ENCODE assay signal across 8 mouse cellular contexts in the genomic region with DNA sequence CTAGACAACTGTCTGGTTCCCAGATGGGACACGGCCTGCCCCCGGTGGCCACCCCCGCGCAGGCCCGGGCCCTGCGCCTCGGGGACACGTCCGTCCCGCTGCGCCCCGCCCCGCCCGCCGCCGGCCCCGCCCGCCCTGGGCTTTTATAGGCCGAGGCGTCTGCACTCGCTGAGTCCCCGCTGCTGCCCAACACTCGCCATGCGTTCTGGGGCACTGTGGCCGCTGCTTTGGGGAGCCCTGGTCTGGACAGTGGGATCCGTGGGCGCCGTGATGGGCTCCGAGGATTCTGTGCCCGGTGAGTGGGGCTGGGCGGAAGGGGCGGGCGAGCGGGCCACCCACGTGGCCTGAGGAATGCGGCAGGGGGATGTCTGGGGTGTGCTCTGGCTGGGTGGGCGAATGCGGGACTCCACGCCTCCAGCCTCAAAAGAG. TPM values are rescaled to one million over a fixed set of nuclear protein-coding genes. Genes with fewer than 3 reads are reported as not detected.
DNase-seq lines count a peak whose midpoint lies in the region; ATAC-seq and TF ChIP-seq lines count a peak whose summit lies in the region.

A gene (plus strand): TSS at position 170 of the 429 bp plus-strand sequence.

- no peak within 1 kb of the TSS for H3K27ac ChIP-seq in forebrain, embryonic 11.5 days (ENCODE audit: low read depth, low read length)
- H3K27ac ChIP-seq in kidney, postnatal 0 days = peak within 1 kb of the TSS; percentile 75
- no peak within 1 kb of the TSS for H3K27ac ChIP-seq in midbrain, embryonic 12.5 days (replicated peaks)

- TF ChIP-seq CTCF in kidney, postnatal 0 days (IDR thresholded peaks at IDR 0.05; ENCODE audit: low read depth) = no peak

- DNase-seq in retina, postnatal 1 day = peak; percentile 46
- no peak for DNase-seq in retina, embryonic 14.5 days (ENCODE audit: low spot score)
- DNase-seq in forebrain, embryonic 11.5 days (ENCODE audit: low spot score) = peak; percentile 61
- peak; percentile 67 for DNase-seq in kidney, postnatal 0 days (ENCODE audit: low spot score)
- DNase-seq in left cerebral cortex, postnatal 10 days (ENCODE audit: extremely low spot score in 1 of 2, low spot score in 2 of 2) = no peak
- DNase-seq in left cerebral cortex, adult 8-10 months (ENCODE audit: low spot score in 2 of 2) = no peak

- intact Hi-C loops in left cerebral cortex, postnatal 10 days (cut with DNase I) = no loop called here

- peak within 1 kb of the TSS; percentile 50 for H3K9ac ChIP-seq in forebrain, embryonic 11.5 days (ENCODE audit: low read length)
- peak within 1 kb of the TSS; percentile 67 for H3K9ac ChIP-seq in kidney, postnatal 0 days (ENCODE audit: low read depth, low read length)
- H3K9ac ChIP-seq in midbrain, embryonic 12.5 days (replicated peaks) = peak within 1 kb of the TSS; percentile 33; the same call in 1 of the 2 replicates

- peaks cover 34% of the 10 kb centered on the region for H3K27me3 ChIP-seq in forebrain, embryonic 11.5 days (ENCODE audit: control insufficient read depth, insufficient read depth, low read length)
- H3K27me3 ChIP-seq in kidney, postnatal 0 days (ENCODE audit: insufficient read depth, low read length) = no peaks in the 10 kb centered on the region
- H3K27me3 ChIP-seq in midbrain, embryonic 12.5 days = peaks cover 74% of the 10 kb centered on the region

- no peak for ATAC-seq in forebrain, embryonic 11.5 days (replicated peaks; ENCODE audit: low FRiP score)
- ATAC-seq in kidney, postnatal 0 days (replicated peaks; ENCODE audit: low FRiP score, low read depth) = no peak
- ATAC-seq in midbrain, embryonic 12.5 days (ENCODE audit: low FRiP score, low read depth) = no peak
- ATAC-seq in inflammation-experienced regulatory T-cells, adult 6 months = no peak

- H3K4me1 ChIP-seq in forebrain, embryonic 11.5 days (replicated peaks; ENCODE audit: control insufficient read depth, insufficient read depth, low read length) = peaks cover 15% of the 10 kb centered on the region
- peaks cover 21% of the 10 kb centered on the region; the same call in 1 of the 2 replicates for H3K4me1 ChIP-seq in kidney, postnatal 0 days (replicated peaks; ENCODE audit: insufficient read depth, low read length)
- H3K4me1 ChIP-seq in midbrain, embryonic 12.5 days = peaks cover 33% of the 10 kb centered on the region

- peaks cover 6% of the 10 kb centered on the region; the same call in 1 of the 2 replicates for H3K9me3 ChIP-seq in forebrain, embryonic 11.5 days (ENCODE audit: control insufficient read depth, low read length)
- no peaks in the 10 kb centered on the region for H3K9me3 ChIP-seq in kidney, postnatal 0 days (replicated peaks; ENCODE audit: low read length)
- peaks cover 13% of the 10 kb centered on the region for H3K9me3 ChIP-seq in midbrain, embryonic 12.5 days

- no peaks in the 10 kb centered on the region for H3K36me3 ChIP-seq in forebrain, embryonic 11.5 days (ENCODE audit: control insufficient read depth, insufficient read depth, low read length)
- no peaks in the 10 kb centered on the region for H3K36me3 ChIP-seq in kidney, postnatal 0 days (ENCODE audit: insufficient read depth, low read length)
- H3K36me3 ChIP-seq in midbrain, embryonic 12.5 days = no peaks in the 10 kb centered on the region

- 2% methylated on average over 39 of the region's 39 CpGs for WGBS in forebrain, embryonic 11.5 days
- WGBS in kidney, postnatal 0 days = 1% methylated on average over 39 of the region's 39 CpGs
- 4% methylated on average over 39 of the region's 39 CpGs for WGBS in midbrain, embryonic 12.5 days

- peak within 1 kb of the TSS; percentile 25 for H3K4me3 ChIP-seq in forebrain, embryonic 11.5 days (ENCODE audit: low read depth, low read length)
- H3K4me3 ChIP-seq in kidney, postnatal 0 days (replicated peaks; ENCODE audit: low read depth, low read length) = peak within 1 kb of the TSS; percentile 51
- peak within 1 kb of the TSS; percentile 31 for H3K4me3 ChIP-seq in midbrain, embryonic 12.5 days

- peak within 1 kb of the TSS; percentile 51 for H3K4me2 ChIP-seq in forebrain, embryonic 11.5 days (ENCODE audit: low read depth, low read length, severe bottlenecking)
- peak within 1 kb of the TSS; percentile 76 for H3K4me2 ChIP-seq in kidney, postnatal 0 days (ENCODE audit: low read length)
- peak within 1 kb of the TSS; percentile 45 for H3K4me2 ChIP-seq in midbrain, embryonic 12.5 days (replicated peaks)

RNA-seq across cellular contexts. Expression of the gene that starts here (rescaled TPM):
- 0.41 and 1.0 TPM in 2 replicates for polyA plus RNA-seq in forebrain, embryonic 11.5 days (2014; fragmentation: Nextera tagmentation; extraction: Ambion mirVana)
- 32.9 and 38.7 TPM in 2 replicates for polyA plus RNA-seq in kidney, postnatal 0 days (2015; fragmentation: Nextera tagmentation; extraction: Ambion mirVana)
- 1.0 and 1.6 TPM in 2 replicates for polyA plus RNA-seq in midbrain, embryonic 12.5 days (2016; fragmentation: Nextera tagmentation; extraction: Ambion mirVana)
- 1 to 10 TPM; 1.7 to 2.6 TPM for total RNA-seq in left cerebral cortex, postnatal 10 days (2021)
- polyA plus RNA-seq in inflammation-experienced regulatory T-cells, adult 6 months (2017; shearing (Covaris generic)) = 1 to 10 TPM in 1 of 3 experiments, under 1 TPM in 1, not detected in 1; 0.21 to 1.2 TPM
- 1 to 10 TPM; 2.5 to 3.6 (median 2.7) TPM for total RNA-seq in left cerebral cortex, adult 8-10 months (2022)

Comparison
In these comparisons a context has a peak if more than half of its experiments do, and no peak if none do; other contexts are left out.
1. RNA of the gene that starts here (polyA plus RNA-seq): 32.9 to 38.7 TPM in kidney, postnatal 0 days; 1.0 to 1.6 TPM in midbrain, embryonic 12.5 days, 0.41 to 1.0 TPM in forebrain, embryonic 11.5 days and 0.21 to 1.2 TPM in inflammation-experienced regulatory T-cells, adult 6 months; every median in the first group is over 10 times any median in the second.
2. DNase-seq: peak in retina, postnatal 1 day (single experiment), forebrain, embryonic 11.5 days (single experiment) and kidney, postnatal 0 days (single experiment); none in retina, embryonic 14.5 days (single experiment), left cerebral cortex, postnatal 10 days (0 of 2) and left cerebral cortex, adult 8-10 months (0 of 2).
3. Peak in every context shown above with its lines, with median percentiles within 50 percentile points of each other: H3K4me2 ChIP-seq, H3K4me3 ChIP-seq and H3K9ac ChIP-seq.